Mouse (Mus musculus) E14TG2a.4 (cell line): ENCODE data around the gene Prkca.

Experiments used
- CTCF ChIP-seq: conservative IDR thresholded peaks from 2 replicates; pipeline ENCODE4 v1.5.1; 2014; ENCODE audit warnings: low read length
- NANOG ChIP-seq: IDR thresholded peaks from 2 replicates; pipeline ENCODE4 v1.6.1; 2014; ENCODE audit warnings: borderline replicate concordance, low read length, mixed read lengths
- POU5F1 ChIP-seq: IDR thresholded peaks from 2 replicates; pipeline ENCODE4 v1.6.1; 2014; ENCODE audit warnings: low read length, borderline replicate concordance

GRCm38 (mm10) chr11:108297956-108298355, 45.8 kb downstream of the Prkca start:
- no peak for TF ChIP-seq CTCF
- TF ChIP-seq POU5F1, result no peak
- TF ChIP-seq NANOG, result no peak
